Mouse (Mus musculus) intestine, embryonic 15.5 days (tissue): Measurements from ENCODE around the gene Srbd1. TPM values are rescaled to one million over a fixed set of nuclear protein-coding genes. Genes with fewer than 3 reads are reported as not detected.

ENCODE experiments used
- ATAC-seq: fragments of 200-750 bp; cut with Nextera tagmentation; 2 replicates; pipeline ENCODE4 v1.8.0; 2017; ENCODE audit warnings: moderate TSS enrichment, moderate library complexity
- H3K27ac ChIP-seq: fragments of 300-500 bp; sonication (generic); 2 replicates; pipeline ENCODE4 v1.5.1; 2015; ENCODE audit warnings: mild to moderate bottlenecking, inconsistent platforms
- H3K27me3 ChIP-seq: fragments of 300-500 bp; sonication (generic); replicated peaks from 2 replicates; pipeline ENCODE4 v1.6.1; 2015; ENCODE audit warnings: inconsistent platforms
- H3K36me3 ChIP-seq: fragments of 300-500 bp; sonication (generic); 2 replicates; pipeline ENCODE4 v1.6.1; 2015; ENCODE audit warnings: inconsistent platforms
- H3K4me1 ChIP-seq: fragments of 300-500 bp; sonication (generic); replicated peaks from 2 replicates; pipeline ENCODE4 v1.6.1; 2015; ENCODE audit warnings: inconsistent platforms
- H3K4me2 ChIP-seq: fragments of 300-500 bp; sonication (generic); replicated peaks from 2 replicates; pipeline ENCODE4 v1.6.1; 2015; ENCODE audit warnings: mild to moderate bottlenecking, inconsistent platforms
- H3K4me3 ChIP-seq: fragments of 300-500 bp; sonication (generic); replicated peaks from 2 replicates; pipeline ENCODE4 v1.5.1; 2015; ENCODE audit warnings: inconsistent platforms
- H3K9ac ChIP-seq: fragments of 300-500 bp; sonication (generic); 2 replicates; pipeline ENCODE4 v1.6.1; 2015; ENCODE audit warnings: inconsistent platforms
- H3K9me3 ChIP-seq: fragments of 300-500 bp; sonication (generic); 2 replicates; pipeline ENCODE4 v1.6.1; 2016; ENCODE audit warnings: inconsistent platforms
- WGBS: fragments of 180-500 bp; shearing (Covaris S2); methylation state at CpG from one replicate; pipeline ENCODE4 v1.1.7; 2015; 5-methylcytosine and 5-hydroxymethylcytosine counted together
- polyA plus RNA-seq: library from polyadenylated mRNA; unstranded; fragments of >200 nt; fragmentation: Nextera tagmentation; extraction: Ambion mirVana; gene quantifications from 2 replicates; pipeline ENCODE4 v1.2.1, GENCODE M21; 2015

The Srbd1 gene
- polyA plus RNA-seq, 1 experiment from 2014 or later = 13.2 TPM

DNA sequence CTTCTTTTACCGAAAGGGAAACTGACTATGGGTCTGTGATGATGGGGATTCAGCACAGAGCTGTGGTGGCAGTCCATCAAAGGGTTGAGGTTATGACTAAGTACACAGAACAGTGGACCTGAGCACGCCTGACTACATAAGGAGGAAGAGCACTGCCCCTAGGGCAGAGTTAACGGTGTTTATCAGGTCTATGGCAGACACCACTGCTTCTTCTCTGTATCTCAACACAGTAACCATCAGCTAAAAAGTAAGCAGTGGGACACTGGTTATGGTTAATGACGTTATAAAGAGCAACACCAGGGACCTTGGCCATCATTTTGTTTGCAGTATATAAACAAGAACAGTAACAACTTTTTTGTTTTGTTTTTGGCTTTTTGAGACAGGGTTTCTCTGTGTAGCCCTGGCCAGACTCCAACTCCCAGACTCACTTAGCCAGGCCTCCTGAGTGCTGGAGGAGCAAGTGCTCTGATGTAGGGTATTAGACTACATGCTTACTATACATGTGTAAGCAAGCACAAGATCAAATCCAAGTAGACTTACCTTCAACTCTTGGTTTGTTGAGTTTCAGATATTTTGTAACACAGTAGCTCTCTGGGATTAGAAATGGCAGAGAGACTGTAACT, 117.3 kb downstream of the Srbd1 start:
- no peaks in the 10 kb centered on the region for H3K36me3 ChIP-seq
- no peak for ATAC-seq
- H3K9ac ChIP-seq = no peak overlapping the region
- H3K9me3 ChIP-seq = no peaks in the 10 kb centered on the region
- no peaks in the 10 kb centered on the region for H3K27me3 ChIP-seq
- no peak overlapping the region for H3K4me2 ChIP-seq
- H3K27ac ChIP-seq = no peak overlapping the region
- no peaks in the 10 kb centered on the region for H3K4me1 ChIP-seq
- no peak overlapping the region for H3K4me3 ChIP-seq
- WGBS = 67% methylated on average over 4 of the region's 4 CpGs

DNA sequence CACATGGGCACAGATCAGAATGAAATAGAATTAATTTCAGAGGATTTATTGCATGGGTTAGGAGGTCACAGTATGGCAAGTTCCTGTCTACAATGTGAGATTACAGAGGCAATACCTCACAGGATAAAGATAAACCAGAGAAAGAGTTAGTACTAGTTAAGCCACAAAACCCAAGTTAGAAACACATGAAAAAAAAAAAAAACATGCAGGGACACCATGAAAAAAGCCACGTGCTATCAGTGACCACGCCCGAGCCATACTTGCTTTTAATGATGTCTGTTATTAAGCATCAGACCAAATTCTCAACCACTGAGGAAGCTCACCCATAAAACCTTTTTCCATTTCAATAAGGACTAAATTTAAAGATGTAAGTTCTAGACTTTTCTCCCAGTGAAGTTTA, 120.4 kb downstream of the Srbd1 start:
- Histone ChIP-seq H3K4me3 (no peak overlapping the region), H3K27me3 (no peaks in the 10 kb centered on the region), H3K9ac (no peak overlapping the region), H3K27ac (no peak overlapping the region), H3K9me3 (no peaks in the 10 kb centered on the region), H3K4me1 (no peaks in the 10 kb centered on the region), H3K36me3 (no peaks in the 10 kb centered on the region), H3K4me2 (no peak overlapping the region)
- 82% methylated on average over 3 of the region's 3 CpGs for WGBS
- ATAC-seq = no peak

DNA sequence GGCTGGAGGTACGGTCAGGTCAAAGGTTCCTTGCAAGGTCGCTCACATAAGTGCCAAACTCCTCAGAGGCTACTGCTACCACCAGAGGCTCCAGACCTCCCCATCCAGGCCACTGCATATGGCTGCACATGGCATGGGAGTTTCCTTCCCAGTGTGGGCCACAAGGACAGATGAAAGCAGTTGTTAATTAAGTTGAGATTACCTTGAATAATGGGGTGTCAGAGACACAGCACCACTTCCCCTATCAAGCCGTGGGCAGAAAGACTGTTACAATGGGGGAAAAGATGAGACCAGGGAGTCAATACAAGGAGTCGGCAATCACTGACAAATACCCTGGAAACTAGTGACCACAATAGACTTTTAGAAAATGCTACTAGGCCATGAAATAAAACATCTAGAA, 122.6 kb downstream of the Srbd1 start:
- Histone ChIP-seq H3K27me3 (no peaks in the 10 kb centered on the region), H3K4me3 (no peak overlapping the region), H3K9me3 (no peaks in the 10 kb centered on the region), H3K27ac (no peak overlapping the region), H3K36me3 (no peaks in the 10 kb centered on the region), H3K9ac (no peak overlapping the region), H3K4me2 (no peak overlapping the region), H3K4me1 (no peaks in the 10 kb centered on the region)
- ATAC-seq = no peak
- WGBS = 72% methylated on average over 4 of the region's 4 CpGs

DNA sequence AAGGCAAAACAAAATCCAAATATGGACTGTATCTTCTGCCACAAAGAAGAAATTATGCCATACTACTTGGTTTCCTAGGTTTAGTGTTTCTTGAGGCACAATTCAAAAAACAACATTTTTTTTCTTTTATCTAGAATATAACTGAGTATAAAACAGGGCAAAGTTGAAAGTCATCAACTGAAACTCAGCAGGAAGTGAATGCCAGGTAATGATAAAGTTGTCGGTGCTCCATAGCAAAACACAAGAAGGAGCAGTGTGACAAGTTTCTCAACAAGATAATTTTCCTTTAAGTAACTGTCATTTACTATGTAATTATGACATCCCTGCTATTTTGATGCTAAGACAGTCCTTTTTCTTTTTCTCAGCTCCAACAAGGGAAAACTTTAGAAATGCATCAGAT, 123.2 kb downstream of the Srbd1 start:
- Histone ChIP-seq H3K4me1 (no peaks in the 10 kb centered on the region), H3K27me3 (no peaks in the 10 kb centered on the region), H3K4me2 (no peak overlapping the region), H3K27ac (no peak overlapping the region), H3K36me3 (no peaks in the 10 kb centered on the region), H3K9ac (no peak overlapping the region), H3K9me3 (no peaks in the 10 kb centered on the region), H3K4me3 (no peak overlapping the region)
- whole genome bisulfite sequencing = 61% methylated on average over 1 of the region's 1 CpGs
- no peak for ATAC-seq

DNA sequence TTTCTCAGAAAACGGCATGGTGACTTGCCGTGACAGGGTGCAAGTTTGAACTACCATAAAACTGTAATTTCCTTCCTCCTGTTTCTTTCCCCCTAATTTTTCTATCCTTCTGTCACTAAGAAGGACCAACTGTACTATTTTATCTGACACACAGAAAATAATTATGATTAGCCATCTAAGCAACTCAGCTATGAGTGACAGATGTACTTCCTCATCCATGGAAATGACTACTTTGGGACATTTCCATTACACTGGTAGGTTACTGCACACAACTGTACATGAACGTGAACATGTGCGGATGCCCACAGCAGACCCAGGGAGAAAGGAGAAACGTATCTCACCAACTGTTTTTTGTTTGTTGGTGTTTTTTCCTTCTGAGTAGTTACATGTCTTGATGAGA, 123.7 kb downstream of the Srbd1 start:
- 90% methylated on average over 5 of the region's 5 CpGs for WGBS

DNA sequence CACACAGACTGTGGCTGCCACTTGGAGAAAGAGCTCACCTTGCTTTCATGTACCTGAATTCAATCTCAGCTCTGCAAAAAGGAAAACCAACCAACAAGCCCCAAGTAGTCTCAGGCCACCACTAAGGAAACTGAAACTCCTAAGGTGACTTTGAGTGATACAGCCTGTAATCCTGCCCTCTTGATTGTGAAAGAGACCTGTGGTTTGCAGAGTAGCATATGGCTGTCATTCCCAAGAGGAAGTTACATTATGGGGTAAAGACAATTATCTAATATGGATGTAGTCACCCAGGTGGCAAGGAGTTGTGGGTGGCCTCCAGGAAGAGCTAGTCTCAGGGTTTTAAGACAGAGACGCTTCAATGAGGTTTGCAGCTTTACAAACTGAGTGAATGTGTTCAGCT, 125.2 kb downstream of the Srbd1 start:
- no peak for ATAC-seq
- H3K4me2 ChIP-seq = no peak overlapping the region
- H3K27me3 ChIP-seq = no peaks in the 10 kb centered on the region
- WGBS = 84% methylated on average over 1 of the region's 1 CpGs
- H3K9me3 ChIP-seq = no peaks in the 10 kb centered on the region
- H3K4me1 ChIP-seq = no peaks in the 10 kb centered on the region
- no peak overlapping the region for H3K4me3 ChIP-seq
- H3K27ac ChIP-seq = no peak overlapping the region
- H3K9ac ChIP-seq = no peak overlapping the region
- no peaks in the 10 kb centered on the region for H3K36me3 ChIP-seq

More for the DNA sequence above, 123.7 kb downstream of the Srbd1 start:
- Histone ChIP-seq H3K27me3 (no peaks in the 10 kb centered on the region), H3K27ac (no peak overlapping the region), H3K36me3 (no peaks in the 10 kb centered on the region), H3K9ac (no peak overlapping the region), H3K4me1 (no peaks in the 10 kb centered on the region), H3K4me3 (no peak overlapping the region), H3K4me2 (no peak overlapping the region), H3K9me3 (no peaks in the 10 kb centered on the region)
- no peak for ATAC-seq

DNA sequence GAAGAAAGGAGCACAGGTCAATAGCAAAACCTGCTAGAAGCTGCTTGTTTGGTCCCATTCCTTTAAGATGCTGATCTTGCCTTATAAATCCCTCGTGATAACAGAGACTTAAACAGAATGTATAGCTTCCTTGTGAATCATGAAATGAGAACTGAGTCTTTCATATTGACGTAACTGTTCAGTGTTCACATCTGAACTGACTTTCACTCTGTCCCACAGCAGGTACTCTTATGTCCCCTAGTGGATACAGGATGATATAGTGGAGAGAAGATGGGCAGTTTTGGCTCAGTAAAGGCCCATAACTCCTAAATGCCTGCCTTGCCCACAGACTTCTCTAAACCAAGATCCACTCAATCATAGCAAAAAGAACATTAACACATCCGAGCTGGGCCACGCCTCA, 130.7 kb downstream of the Srbd1 start:
- Histone ChIP-seq H3K4me2 (no peak overlapping the region), H3K9me3 (no peaks in the 10 kb centered on the region), H3K27me3 (no peaks in the 10 kb centered on the region), H3K36me3 (no peaks in the 10 kb centered on the region), H3K4me1 (no peaks in the 10 kb centered on the region), H3K4me3 (no peak overlapping the region), H3K9ac (no peak overlapping the region), H3K27ac (no peak overlapping the region)
- WGBS = 57% methylated on average over 4 of the region's 4 CpGs
- ATAC-seq = no peak

DNA sequence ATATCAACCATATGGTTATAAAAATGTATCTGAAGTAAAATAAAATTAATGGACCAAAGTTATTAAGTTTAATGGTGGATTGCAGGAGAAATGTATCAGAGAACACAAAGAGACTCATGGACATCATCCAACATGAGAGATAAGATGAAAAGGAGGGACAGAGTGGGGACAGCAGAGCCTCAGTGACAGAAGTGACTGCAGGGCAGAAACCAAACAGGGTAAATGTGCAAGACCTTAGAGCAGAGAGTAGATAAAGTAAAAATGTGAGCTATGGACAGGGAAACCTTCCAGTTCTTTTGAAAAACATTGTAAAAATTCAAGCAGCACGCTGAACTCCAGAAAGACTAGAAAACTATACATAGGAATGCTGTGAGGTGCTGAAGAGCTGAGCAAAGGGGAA, 132.4 kb downstream of the Srbd1 start:
- no peaks in the 10 kb centered on the region for H3K4me1 ChIP-seq
- H3K36me3 ChIP-seq = no peaks in the 10 kb centered on the region
- H3K27me3 ChIP-seq = no peaks in the 10 kb centered on the region
- WGBS = 71% methylated on average over 1 of the region's 1 CpGs
- no peak overlapping the region for H3K4me3 ChIP-seq
- no peak overlapping the region for H3K4me2 ChIP-seq
- no peaks in the 10 kb centered on the region for H3K9me3 ChIP-seq
- ATAC-seq = no peak
- H3K9ac ChIP-seq = no peak overlapping the region
- no peak overlapping the region for H3K27ac ChIP-seq

DNA sequence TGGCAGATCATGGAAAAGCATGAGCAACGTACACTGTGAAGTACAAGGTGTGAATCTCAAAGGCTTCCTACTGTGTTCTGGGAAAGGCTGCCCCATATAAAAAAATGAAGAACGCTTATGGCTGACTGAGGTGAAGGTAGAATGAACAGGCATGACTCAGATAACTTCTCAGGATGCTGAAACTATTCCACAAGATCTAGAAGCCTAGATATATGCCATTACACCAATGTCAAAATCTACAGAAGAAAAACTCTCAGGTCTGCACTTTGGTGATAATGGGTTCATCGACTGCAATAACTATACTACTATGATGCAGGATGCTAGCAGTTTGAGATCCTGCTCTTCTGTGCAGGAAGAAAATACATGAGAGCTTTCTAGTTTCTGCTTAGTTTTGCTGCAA, 133.1 kb downstream of the Srbd1 start:
- 93% methylated on average over 3 of the region's 3 CpGs for WGBS
- H3K27ac ChIP-seq = no peak overlapping the region
- no peak for ATAC-seq
- H3K27me3 ChIP-seq = no peaks in the 10 kb centered on the region
- H3K9me3 ChIP-seq = no peaks in the 10 kb centered on the region
- no peaks in the 10 kb centered on the region for H3K4me1 ChIP-seq
- no peak overlapping the region for H3K9ac ChIP-seq
- no peaks in the 10 kb centered on the region for H3K36me3 ChIP-seq
- H3K4me3 ChIP-seq = no peak overlapping the region
- no peak overlapping the region for H3K4me2 ChIP-seq

DNA sequence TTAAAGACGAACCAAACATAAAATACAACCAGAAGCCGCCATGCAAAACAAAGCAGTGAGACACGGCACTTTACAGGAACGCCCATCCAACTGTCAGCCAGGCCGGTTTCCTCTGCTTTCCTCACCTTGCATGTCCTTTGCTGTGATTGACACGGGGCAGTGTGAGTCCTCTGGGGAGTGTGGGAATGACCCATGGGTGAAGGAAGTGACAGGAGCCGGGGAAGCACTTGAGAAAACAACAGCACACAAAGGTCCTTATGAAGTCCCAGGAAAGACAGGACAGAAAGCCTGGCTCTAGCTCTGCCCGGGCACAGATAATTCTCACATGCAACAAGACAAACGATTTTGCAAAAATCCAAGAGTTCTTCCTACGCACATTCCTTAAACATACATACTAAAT, 136.6 kb downstream of the Srbd1 start:
- no peaks in the 10 kb centered on the region for H3K9me3 ChIP-seq
- no peak overlapping the region for H3K27ac ChIP-seq
- H3K4me3 ChIP-seq = no peak overlapping the region
- no peak overlapping the region for H3K9ac ChIP-seq
- H3K27me3 ChIP-seq = no peaks in the 10 kb centered on the region
- WGBS = 71% methylated on average over 10 of the region's 10 CpGs
- H3K4me2 ChIP-seq = no peak overlapping the region
- ATAC-seq = no peak
- H3K4me1 ChIP-seq = no peaks in the 10 kb centered on the region
- no peaks in the 10 kb centered on the region for H3K36me3 ChIP-seq

DNA sequence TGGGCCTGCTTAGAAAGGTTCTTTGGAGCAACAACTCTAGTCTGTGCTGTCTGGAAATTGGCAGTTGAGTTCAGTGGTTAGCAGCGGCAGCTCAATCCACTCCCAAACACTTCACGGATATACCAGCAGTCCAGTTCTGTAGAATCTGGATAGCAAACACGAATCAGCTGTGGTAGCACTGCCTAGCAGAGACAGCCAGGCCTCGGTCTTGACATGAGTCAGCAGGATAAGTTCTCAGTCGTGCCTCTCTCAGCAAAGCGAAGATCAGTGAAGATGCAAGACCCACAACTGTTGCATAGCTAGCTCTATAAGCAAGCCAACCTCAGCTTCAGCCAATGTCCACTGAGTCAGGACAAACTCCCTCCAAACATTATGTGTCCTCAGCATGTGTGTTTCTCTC, 142.9 kb downstream of the Srbd1 start:
- WGBS = 91% methylated on average over 6 of the region's 6 CpGs
- Histone ChIP-seq H3K27me3 (no peaks in the 10 kb centered on the region), H3K9ac (no peak overlapping the region), H3K9me3 (no peaks in the 10 kb centered on the region), H3K4me1 (no peaks in the 10 kb centered on the region), H3K36me3 (peaks cover 4% of the 10 kb centered on the region; the same call in 1 of the 2 replicates), H3K27ac (no peak overlapping the region), H3K4me2 (no peak overlapping the region), H3K4me3 (no peak overlapping the region)
- no peak for ATAC-seq

DNA sequence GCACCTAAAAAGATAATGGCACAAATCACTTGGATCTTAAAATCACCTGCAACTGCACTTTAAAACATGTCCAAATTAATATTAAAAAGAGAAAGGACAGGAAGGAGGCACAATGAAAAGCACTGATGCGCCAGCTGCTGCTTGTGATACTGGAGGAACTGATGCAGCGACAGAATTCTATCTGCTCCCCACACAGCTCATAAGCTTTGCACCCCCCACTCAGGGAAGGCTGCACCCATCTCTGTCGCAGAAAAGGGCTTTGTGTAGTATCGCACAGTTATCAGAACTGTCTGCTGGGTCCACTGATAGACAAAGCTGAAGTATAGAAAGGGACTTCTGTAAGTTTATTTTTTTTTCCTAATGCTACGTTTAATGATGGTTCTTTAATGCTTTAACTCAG, 143.3 kb downstream of the Srbd1 start:
- no peak for ATAC-seq
- no peak overlapping the region for H3K4me2 ChIP-seq
- no peak overlapping the region for H3K9ac ChIP-seq
- H3K9me3 ChIP-seq = no peaks in the 10 kb centered on the region
- H3K27ac ChIP-seq = no peak overlapping the region
- H3K27me3 ChIP-seq = no peaks in the 10 kb centered on the region
- H3K36me3 ChIP-seq = peaks cover 4% of the 10 kb centered on the region; the same call in 1 of the 2 replicates
- WGBS = 93% methylated on average over 5 of the region's 5 CpGs
- H3K4me3 ChIP-seq = no peak overlapping the region
- no peaks in the 10 kb centered on the region for H3K4me1 ChIP-seq

DNA sequence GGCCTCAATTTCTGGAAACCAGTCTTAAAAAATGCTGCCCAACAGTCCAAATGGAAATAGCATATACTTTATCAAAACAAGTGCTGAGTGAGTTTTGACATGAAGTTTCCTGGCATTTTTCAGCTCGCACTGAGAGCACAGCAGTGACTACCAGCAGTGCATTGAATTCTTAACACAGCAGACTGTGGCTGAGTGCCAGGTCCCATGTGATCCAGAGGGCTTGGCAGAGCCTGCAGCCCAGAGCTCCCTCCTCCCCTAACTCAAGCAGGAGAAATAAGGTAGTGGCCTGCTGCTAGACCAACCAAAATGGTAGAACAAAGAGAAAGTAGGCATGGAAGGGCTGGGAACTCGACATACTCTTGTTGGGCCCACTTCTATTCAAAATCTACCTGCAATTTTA, 149.2 kb downstream of the Srbd1 start:
- Histone ChIP-seq H3K4me3 (no peak overlapping the region), H3K27me3 (no peaks in the 10 kb centered on the region), H3K27ac (no peak overlapping the region), H3K36me3 (peaks cover 4% of the 10 kb centered on the region; the same call in 1 of the 2 replicates), H3K9me3 (no peaks in the 10 kb centered on the region), H3K4me2 (no peak overlapping the region), H3K4me1 (no peaks in the 10 kb centered on the region), H3K9ac (no peak overlapping the region)
- WGBS = 63% methylated on average over 2 of the region's 2 CpGs
- no peak for ATAC-seq
